Mouse (Mus musculus) myocyte (in vitro differentiated cells): Measurements from ENCODE around the gene Gng3.

Source experiments
- MYOG ChIP-seq, 3 experiments: IDR thresholded peaks; one replicate each; pipeline ENCODE4 v1.6.1; 2011; ENCODE audit warnings: control low read depth in 2 of 3, low read depth in 2 of 3, mild to moderate bottlenecking in 2 of 3; ENCODE audit not compliant: insufficient read length in 2 of 3, control insufficient read depth in 1 of 3, insufficient read depth in 1 of 3
- POLR2A ChIP-seq: IDR thresholded peaks from one replicate; pipeline ENCODE4 v1.6.1; 2011; ENCODE audit warnings: low read depth, mild to moderate bottlenecking, control low read depth, moderate library complexity; ENCODE audit not compliant: insufficient read length
- POLR2AphosphoS2 ChIP-seq: IDR thresholded peaks from one replicate; pipeline ENCODE4 v1.6.1; 2011; ENCODE audit warnings: low read depth, control low read depth; ENCODE audit not compliant: insufficient read length
- TCF12 ChIP-seq: IDR thresholded peaks from one replicate; pipeline ENCODE4 v1.6.1; 2011; ENCODE audit warnings: mild to moderate bottlenecking, control low read depth; ENCODE audit not compliant: poor library complexity, insufficient read depth, severe bottlenecking
- TCF3 ChIP-seq: IDR thresholded peaks from one replicate; pipeline ENCODE4 v1.6.1; 2011; ENCODE audit warnings: low read depth, control low read depth; ENCODE audit not compliant: insufficient read length
- USF1 ChIP-seq: IDR thresholded peaks from one replicate; pipeline ENCODE4 v1.6.1; 2011; ENCODE audit warnings: low read depth, mild to moderate bottlenecking, control low read depth, moderate library complexity

DNA sequence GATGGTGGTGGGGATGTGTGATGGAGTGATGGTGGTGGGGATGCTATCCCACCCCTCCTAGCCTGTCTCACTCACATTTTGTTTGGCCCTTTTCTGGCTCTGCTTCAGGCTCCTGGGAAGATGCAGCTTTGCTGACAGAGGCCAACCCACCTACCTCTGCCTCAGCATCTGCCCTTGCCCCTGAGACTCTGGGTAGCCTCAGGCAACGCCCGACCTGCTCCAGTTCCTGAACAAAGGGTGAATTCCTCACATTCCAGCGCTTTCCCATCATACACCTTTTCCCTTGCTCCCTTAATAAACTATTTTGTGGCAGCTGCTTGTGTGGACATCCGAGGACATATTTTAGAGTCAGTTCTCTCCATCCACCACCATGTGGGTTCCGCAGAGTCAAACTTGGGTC, 9.4 kb upstream of the Gng3 start:
- no peak for TF ChIP-seq USF1
- no peak for TF ChIP-seq MYOG (IDR thresholded peaks at IDR 0.05; ENCODE audit: control insufficient read depth in 1 of 3, insufficient read depth in 1 of 3, insufficient read length in 2 of 3, low read depth in 2 of 3)
- TF ChIP-seq POLR2A: no peak
- no peak for TF ChIP-seq TCF3
- no peak for TF ChIP-seq TCF12
- TF ChIP-seq POLR2AphosphoS2: no peak
